Mouse (Mus musculus) intestine, embryonic 14.5 days (tissue): ENCODE measurements around the gene Fancg. TPM values are rescaled to one million over a fixed set of nuclear protein-coding genes. Genes with fewer than 3 reads are reported as not detected.
"Not testable (repeated sequence)": the region's sequence is repeated elsewhere in the genome, so short reads cannot be mapped to it uniquely, and the experiment has no call there.

Experiments
- ATAC-seq: fragments of 200-750 bp; cut with Nextera tagmentation; replicated peaks from 2 replicates; pipeline ENCODE4 v1.8.0; 2017; ENCODE audit warnings: low read depth, moderate number of reproducible peaks, moderate TSS enrichment, moderate library complexity; ENCODE audit not compliant: low FRiP score, low TSS enrichment
- DNase-seq: peaks from one replicate; pipeline ENCODE4 v3.0.0-alpha.2; 2018; ENCODE audit warnings: low spot score
- H3K27ac ChIP-seq: fragments of 300-500 bp; sonication (generic); 2 replicates; pipeline ENCODE4 v1.5.1; 2014; ENCODE audit warnings: low read depth, mild to moderate bottlenecking, control low read depth
- H3K27me3 ChIP-seq: fragments of 300-500 bp; sonication (generic); replicated peaks from 2 replicates; pipeline ENCODE4 v1.6.1; 2014; ENCODE audit warnings: low read length, control low read depth; ENCODE audit not compliant: control insufficient read depth, insufficient read depth
- H3K36me3 ChIP-seq: fragments of 300-500 bp; sonication (generic); 2 replicates; pipeline ENCODE4 v1.6.1; 2014; ENCODE audit warnings: low read length, control low read depth; ENCODE audit not compliant: control insufficient read depth, insufficient read depth
- H3K4me1 ChIP-seq: fragments of 300-500 bp; sonication (generic); replicated peaks from 2 replicates; pipeline ENCODE4 v1.6.1; 2014; ENCODE audit warnings: low read length, control low read depth, mixed read lengths; ENCODE audit not compliant: control insufficient read depth, insufficient read depth
- H3K4me2 ChIP-seq: fragments of 300-500 bp; sonication (generic); 2 replicates; pipeline ENCODE4 v1.6.1; 2014; ENCODE audit warnings: low read length
- H3K4me3 ChIP-seq: fragments of 300-500 bp; sonication (generic); 2 replicates; pipeline ENCODE4 v1.5.1; 2014; ENCODE audit warnings: low read depth, low read length, control low read depth, mixed read lengths
- H3K9ac ChIP-seq: fragments of 300-500 bp; sonication (generic); 2 replicates; pipeline ENCODE4 v1.6.1; 2014; ENCODE audit warnings: mild to moderate bottlenecking, low read length
- H3K9me3 ChIP-seq: fragments of 300-500 bp; sonication (generic); 2 replicates; pipeline ENCODE4 v1.6.1; 2016; ENCODE audit warnings: low read length, control low read depth; ENCODE audit not compliant: control insufficient read depth
- WGBS: fragments of 180-500 bp; shearing (Covaris S2); extraction: QIAGEN DNeasy Blood & Tissue Kit; methylation state at CpG from one replicate; pipeline ENCODE4 v1.1.7; 2014; 5-methylcytosine and 5-hydroxymethylcytosine counted together
- polyA plus RNA-seq: library from polyadenylated mRNA; unstranded; fragments of >200 nt; fragmentation: Nextera tagmentation; extraction: Ambion mirVana; gene quantifications from 2 replicates; pipeline ENCODE4 v1.2.1, GENCODE M21; 2014

The Fancg gene
- polyA plus RNA-seq, 1 experiment from 2014 or later = 16.6 TPM

DNA sequence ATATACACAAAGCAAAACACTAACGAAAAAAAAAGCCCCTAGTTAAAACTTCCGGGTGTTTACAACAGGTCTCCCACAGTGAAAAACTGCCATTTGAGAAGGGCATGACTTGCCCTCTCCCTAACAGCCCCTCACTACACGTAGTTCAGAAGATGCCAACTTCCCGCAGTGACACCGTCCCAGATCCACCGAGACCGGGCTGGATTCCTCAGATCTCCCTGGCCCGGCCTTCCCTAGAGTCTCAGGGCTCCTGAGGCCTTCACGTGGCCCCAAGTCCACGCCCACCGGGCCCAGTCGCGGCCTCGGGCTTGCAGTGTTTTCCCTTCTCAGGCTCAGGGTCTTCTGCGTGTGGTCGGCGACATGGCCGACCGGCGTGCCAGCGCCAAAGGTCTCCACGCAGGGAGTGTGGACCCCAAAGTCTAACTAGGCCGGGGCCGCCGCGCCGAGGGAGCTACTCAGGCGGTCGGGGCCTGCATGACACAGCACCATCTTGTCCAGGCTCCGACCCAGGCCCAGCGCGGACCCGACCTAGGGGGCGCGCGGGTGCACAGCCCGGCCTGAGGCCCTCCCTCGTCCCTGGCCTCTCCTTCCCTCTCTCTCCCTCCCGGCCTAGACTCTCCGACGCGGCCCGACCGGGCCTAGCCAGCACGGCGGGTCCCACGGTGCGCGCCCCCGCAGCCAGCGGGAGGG is 10.7 kb downstream of the Fancg start:
- no peaks in the 10 kb centered on the region for H3K9me3 ChIP-seq
- peaks cover 19% of the 10 kb centered on the region for H3K36me3 ChIP-seq
- H3K4me2 ChIP-seq = peak overlapping the region; percentile 96
- peak overlapping the region; percentile 99 for H3K27ac ChIP-seq
- peak overlapping the region; percentile 97 for H3K4me3 ChIP-seq
- peak overlapping the region; percentile 94 for H3K9ac ChIP-seq
- no peaks in the 10 kb centered on the region for H3K27me3 ChIP-seq
- DNase-seq = peak; percentile 91
- under 1% methylated on average over 51 of the region's 51 CpGs for WGBS
- peaks cover 17% of the 10 kb centered on the region for H3K4me1 ChIP-seq
- peak; percentile 85 for ATAC-seq

DNA sequence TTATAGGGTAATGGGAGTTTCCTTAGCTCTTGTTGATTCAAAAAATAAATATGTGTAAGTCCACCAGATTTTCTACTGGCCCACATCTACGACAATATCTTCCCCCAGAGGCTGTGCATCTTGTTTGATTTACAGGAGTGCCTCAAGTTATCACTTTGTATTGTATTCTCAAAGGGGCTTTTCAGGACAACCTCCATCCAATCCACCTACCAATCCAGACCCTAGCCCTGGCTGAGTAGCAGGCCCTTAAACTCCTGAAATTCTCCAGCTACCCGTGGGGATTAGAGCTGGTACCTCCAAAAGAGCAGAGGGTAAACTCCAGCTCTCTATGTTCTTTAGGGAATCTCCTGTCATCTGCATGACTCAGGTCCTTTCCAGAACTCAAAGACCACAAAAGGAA is 12.3 kb downstream of the Fancg start:
- DNase-seq = no peak
- Histone ChIP-seq H3K36me3 (peaks cover 35% of the 10 kb centered on the region), H3K27ac (no peak overlapping the region), H3K9me3 (no peaks in the 10 kb centered on the region), H3K4me2 (peak overlapping the region; percentile 96), H3K4me3 (peak overlapping the region; percentile 97; the same call in 1 of the 2 replicates), H3K27me3 (no peaks in the 10 kb centered on the region), H3K4me1 (peaks cover 17% of the 10 kb centered on the region), H3K9ac (no peak overlapping the region)
- no peak for ATAC-seq
- WGBS = 47% methylated on average over 2 of the region's 2 CpGs

DNA sequence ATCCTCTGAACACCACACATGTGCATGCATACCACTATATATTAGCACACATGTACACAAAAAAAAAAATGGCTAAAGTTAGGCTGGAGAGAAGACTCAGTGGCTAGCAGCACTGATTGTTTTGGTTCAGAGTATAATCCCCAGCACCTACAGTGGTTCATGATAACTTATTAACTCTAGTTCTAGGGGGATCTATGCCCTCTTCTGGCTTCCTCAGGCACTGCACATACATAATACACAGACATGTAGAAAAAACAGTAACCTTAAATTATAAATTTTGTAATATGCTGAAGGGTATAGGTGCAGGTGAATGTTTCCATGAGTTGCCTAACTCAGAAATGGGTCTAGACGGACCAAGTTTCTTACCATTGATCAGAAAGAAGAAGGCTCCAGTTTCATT is 22.0 kb downstream of the Fancg start:
- DNase-seq (no peak), ATAC-seq (no peak)
- 86% methylated on average over 1 of the region's 1 CpGs for WGBS

DNA sequence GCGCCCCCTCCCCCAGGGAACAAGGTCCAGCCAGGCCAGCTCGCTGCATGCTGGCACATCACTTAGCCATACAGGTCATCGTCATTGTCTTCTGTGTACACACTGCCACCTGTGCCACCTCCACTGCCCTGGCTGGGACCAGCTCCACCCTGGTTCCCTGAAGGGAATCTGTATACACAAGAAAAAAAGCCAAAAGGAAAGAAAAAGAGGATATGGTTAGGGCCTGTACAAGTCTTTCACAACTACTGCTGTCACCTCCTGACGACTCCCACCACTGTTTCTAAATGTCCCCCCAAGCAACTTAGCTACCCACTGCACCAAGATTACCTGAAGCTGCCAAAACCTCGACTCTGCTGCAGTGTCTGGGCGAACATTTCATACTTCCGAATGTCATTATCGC is 29.8 kb downstream of the Fancg start:
- WGBS = 94% methylated on average over 7 of the region's 8 CpGs
- H3K27ac ChIP-seq, H3K27me3 ChIP-seq, H3K4me3 ChIP-seq, H3K9ac ChIP-seq, H3K4me2 ChIP-seq, H3K9me3 ChIP-seq, H3K4me1 ChIP-seq, ATAC-seq, DNase-seq: not testable (repeated sequence)
- H3K36me3 ChIP-seq = peaks cover 69% of the 10 kb centered on the region

More for the DNA sequence above, 22.0 kb downstream of the Fancg start:
- no peak overlapping the region for H3K9ac ChIP-seq
- no peak overlapping the region for H3K27ac ChIP-seq
- no peak overlapping the region for H3K4me3 ChIP-seq
- no peaks in the 10 kb centered on the region for H3K9me3 ChIP-seq
- peaks cover 100% of the 10 kb centered on the region for H3K36me3 ChIP-seq
- no peaks in the 10 kb centered on the region for H3K4me1 ChIP-seq
- H3K4me2 ChIP-seq = no peak overlapping the region
- no peaks in the 10 kb centered on the region for H3K27me3 ChIP-seq

DNA sequence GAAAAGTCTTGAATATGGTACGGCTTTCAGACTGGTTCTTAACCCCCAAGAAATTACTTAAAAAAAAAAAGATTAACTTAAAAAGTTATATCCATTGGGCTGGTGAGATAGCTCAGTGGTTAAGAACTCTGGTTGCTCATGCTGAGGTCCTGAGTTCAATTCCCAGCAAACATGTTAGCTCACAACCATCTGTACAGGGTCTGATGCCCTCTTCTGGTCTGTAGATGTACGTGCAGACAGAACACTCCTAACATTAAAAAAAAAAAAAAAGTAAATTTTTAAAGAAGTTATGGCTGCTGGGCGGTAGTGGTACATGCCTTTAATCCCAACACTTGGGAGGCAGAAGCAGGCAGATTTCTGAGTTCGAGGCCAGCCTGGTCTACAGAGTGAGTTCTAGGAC is 32.2 kb downstream of the Fancg start:
- no peaks in the 10 kb centered on the region for H3K27me3 ChIP-seq
- no peak for ATAC-seq
- H3K4me1 ChIP-seq = no peaks in the 10 kb centered on the region
- no peak for DNase-seq
- H3K9me3 ChIP-seq = no peaks in the 10 kb centered on the region
- H3K4me2 ChIP-seq = no peak overlapping the region
- no peak overlapping the region for H3K4me3 ChIP-seq
- no peak overlapping the region for H3K9ac ChIP-seq
- no peak overlapping the region for H3K27ac ChIP-seq
- H3K36me3 ChIP-seq = peaks cover 45% of the 10 kb centered on the region
- 86% methylated on average over 4 of the region's 4 CpGs for WGBS

DNA sequence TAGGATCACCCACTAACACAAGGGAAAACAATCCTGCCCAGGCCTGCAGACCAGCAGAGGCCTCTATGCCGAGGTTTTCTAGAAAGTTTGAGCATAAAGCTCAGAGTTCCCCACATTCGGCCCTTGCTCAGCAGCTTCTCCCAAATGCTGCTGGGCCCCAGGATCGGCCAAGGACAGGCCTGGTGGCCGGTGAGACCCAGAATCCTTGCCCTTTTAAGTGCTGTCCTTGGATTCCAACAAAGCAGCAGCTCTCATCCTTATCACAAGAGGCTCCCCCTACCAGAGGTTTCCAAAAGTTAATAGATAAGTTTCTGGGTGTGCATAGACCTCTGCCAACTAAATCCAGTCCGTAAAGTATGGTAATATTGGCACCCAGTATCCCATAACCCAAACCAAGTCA is 36.4 kb downstream of the Fancg start:
- ATAC-seq (no peak), DNase-seq (no peak)
- H3K9me3 ChIP-seq = no peaks in the 10 kb centered on the region
- H3K36me3 ChIP-seq = peaks cover 8% of the 10 kb centered on the region
- WGBS = 79% methylated on average over 5 of the region's 5 CpGs
- H3K4me1 ChIP-seq = no peaks in the 10 kb centered on the region
- no peak overlapping the region for H3K4me2 ChIP-seq
- no peak overlapping the region for H3K9ac ChIP-seq
- no peak overlapping the region for H3K27ac ChIP-seq
- H3K4me3 ChIP-seq = no peak overlapping the region
- H3K27me3 ChIP-seq = no peaks in the 10 kb centered on the region

DNA sequence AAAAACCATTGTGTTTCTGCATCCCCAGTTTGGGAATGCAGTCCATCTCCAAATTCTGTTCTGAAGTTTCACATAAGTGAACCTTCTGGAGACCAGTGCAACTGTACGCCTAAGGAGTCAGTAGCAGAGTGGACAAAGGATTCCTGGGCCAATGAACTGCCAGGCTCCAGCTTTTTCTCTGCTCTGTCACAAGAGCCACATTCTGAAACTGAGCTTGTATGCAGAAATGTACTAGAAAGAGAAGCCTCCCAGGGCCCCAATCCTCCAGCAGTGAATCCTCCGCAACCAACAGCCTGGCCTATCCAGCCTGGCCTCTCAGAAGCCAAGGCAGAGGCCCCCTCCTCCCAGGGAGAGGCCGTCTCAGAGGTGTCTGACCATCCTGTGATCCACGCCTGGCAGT is 37.4 kb downstream of the Fancg start:
- H3K9me3 ChIP-seq = no peaks in the 10 kb centered on the region
- no peak overlapping the region for H3K4me2 ChIP-seq
- DNase-seq (no peak), ATAC-seq (no peak)
- H3K36me3 ChIP-seq = no peaks in the 10 kb centered on the region; the same call in 1 of the 2 replicates
- H3K27ac ChIP-seq = no peak overlapping the region
- no peaks in the 10 kb centered on the region for H3K4me1 ChIP-seq
- no peaks in the 10 kb centered on the region for H3K27me3 ChIP-seq
- 69% methylated on average over 4 of the region's 4 CpGs for WGBS
- H3K4me3 ChIP-seq = no peak overlapping the region
- no peak overlapping the region for H3K9ac ChIP-seq

DNA sequence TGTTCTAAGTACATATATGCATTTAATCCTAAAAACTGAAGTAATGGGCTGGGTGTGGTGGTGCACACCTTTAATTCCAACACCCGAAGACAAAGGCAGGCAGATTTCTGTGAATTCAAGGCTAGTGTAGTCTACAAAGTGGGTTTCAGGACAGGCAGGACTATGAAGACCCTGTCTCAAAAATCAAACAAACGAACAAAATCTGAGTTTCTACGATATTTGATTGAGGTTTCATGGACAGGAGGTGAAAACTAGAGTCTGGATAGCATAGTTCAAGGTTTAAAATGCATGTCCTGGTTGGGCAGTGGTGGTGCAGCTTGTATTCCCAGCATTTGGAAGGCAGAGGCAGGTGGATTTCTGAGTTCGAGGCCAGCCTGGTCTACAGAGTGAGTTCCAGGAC is 41.0 kb downstream of the Fancg start, which contains the start of gene 1700022I11Rik:
TSS of gene 1700022I11Rik (plus strand) at position 301 of the 400 bp plus-strand sequence.
- no peaks in the 10 kb centered on the region for H3K9me3 ChIP-seq
- DNase-seq (no peak), ATAC-seq (no peak)

More for the DNA sequence above, 41.0 kb downstream of the Fancg start, which contains the start of gene 1700022I11Rik:
- 0 out of 2 replicates have a peak, but pooled peaks cover 5% of the 10 kb centered on the region for H3K4me1 ChIP-seq
- H3K4me3 ChIP-seq = no peak within 1 kb of the TSS
- 93% methylated on average over 4 of the region's 4 CpGs for WGBS
- H3K27ac ChIP-seq = no peak within 1 kb of the TSS
- no peak within 1 kb of the TSS for H3K4me2 ChIP-seq
- no peaks in the 10 kb centered on the region for H3K27me3 ChIP-seq
- no peak within 1 kb of the TSS for H3K9ac ChIP-seq
- H3K36me3 ChIP-seq = no peaks in the 10 kb centered on the region
